26 mouse cellular contexts compared by ENCODE assay signal in genomic region chr9:66326879-66327278, GRCm38 (mm10).
"Had no signal": no experiment of that assay in that cellular context is flagged by ENCODE, and none has a peak within 500 bp of the region (broad histone marks: within the 10 kb centered on the region; RNA-seq: fewer than 3 reads in every experiment).

No protein-coding gene starts in this region.

- H3K27ac ChIP-seq: gastrocnemius, adult 2 months; heart, embryonic 10.5 days; hindbrain, embryonic 10.5 days; hindbrain, embryonic 12.5 days; hindbrain, embryonic 14.5 days; intestine, embryonic 15.5 days; kidney, embryonic 15.5 days; kidney, postnatal 0 days; layer of hippocampus, adult 2 months; left cerebral cortex, adult 2 months; limb, embryonic 10.5 days; limb, embryonic 12.5 days; liver, embryonic 13.5 days had no signal

- H3K9me3 ChIP-seq: heart, embryonic 10.5 days; hindbrain, embryonic 10.5 days; hindbrain, embryonic 12.5 days; intestine, embryonic 15.5 days; kidney, embryonic 15.5 days; limb, embryonic 10.5 days; limb, embryonic 12.5 days; liver, embryonic 13.5 days had no signal

- H3K4me2 ChIP-seq: heart, embryonic 12.5 days; hindbrain, embryonic 12.5 days; hindbrain, embryonic 14.5 days; intestine, embryonic 15.5 days; kidney, embryonic 15.5 days; limb, embryonic 12.5 days; liver, embryonic 13.5 days had no signal

- H3K36me3 ChIP-seq: heart, embryonic 10.5 days; heart, embryonic 12.5 days; hindbrain, embryonic 10.5 days; hindbrain, embryonic 12.5 days; intestine, embryonic 15.5 days; kidney, embryonic 15.5 days; limb, embryonic 10.5 days; limb, embryonic 12.5 days; liver, embryonic 13.5 days had no signal

- H3K4me3 ChIP-seq: gastrocnemius, adult 2 months; heart, embryonic 10.5 days; heart, embryonic 12.5 days; hindbrain, embryonic 10.5 days; hindbrain, embryonic 12.5 days; intestine, embryonic 15.5 days; kidney, embryonic 15.5 days; layer of hippocampus, adult 2 months; left cerebral cortex, adult 2 months; limb, embryonic 10.5 days; limb, embryonic 12.5 days; liver, embryonic 13.5 days had no signal

- DNase-seq: gastrocnemius, adult 2 months; gastrocnemius, postnatal 10 days; gastrocnemius, postnatal 25 days; heart, adult 18-20 months; heart, postnatal 10 days; heart, postnatal 4 days; kidney, adult 2 months; kidney, adult 9 months; kidney, postnatal 14 days; kidney, postnatal 4 days; liver, embryonic 13.5 days had no signal

- H3K27me3 ChIP-seq: heart, embryonic 12.5 days; hindbrain, embryonic 12.5 days; intestine, embryonic 15.5 days; kidney, embryonic 15.5 days; limb, embryonic 12.5 days; liver, embryonic 13.5 days had no signal

- H3K4me1 ChIP-seq: hindbrain, embryonic 12.5 days; intestine, embryonic 15.5 days; kidney, embryonic 15.5 days had no signal

- ATAC-seq: hindbrain, embryonic 16.5 days; inflammation-experienced regulatory T-cells, adult 6 months; intestine, embryonic 15.5 days; intestine, postnatal 0 days had no signal

- H3K9ac ChIP-seq: heart, embryonic 12.5 days; hindbrain, embryonic 12.5 days; hindbrain, embryonic 14.5 days; intestine, embryonic 15.5 days; kidney, embryonic 15.5 days; limb, embryonic 12.5 days; liver, embryonic 13.5 days had no signal
